Mouse (Mus musculus) heart, postnatal 0 days (tissue): ENCODE measurements around the gene Vegfa. TPM values are rescaled to one million over a fixed set of nuclear protein-coding genes. Genes with fewer than 3 reads are reported as not detected.

ENCODE experiments used
- ATAC-seq: fragments of 200-750 bp; cut with Nextera tagmentation; 2 replicates; pipeline ENCODE4 v1.8.0; 2017; ENCODE audit warnings: low read depth, moderate number of reproducible peaks, moderate library complexity; ENCODE audit not compliant: insufficient read depth
- DNase-seq: peaks from one replicate; pipeline ENCODE4 v3.0.0-alpha.2; 2016; ENCODE audit warnings: low spot score
- H3K27ac ChIP-seq: fragments of 300-500 bp; sonication (generic); 2 replicates; pipeline ENCODE4 v1.5.1; 2014; ENCODE audit warnings: low read depth, mild to moderate bottlenecking
- H3K27me3 ChIP-seq: fragments of 300-500 bp; sonication (generic); 2 replicates; pipeline ENCODE4 v1.6.1; 2014; ENCODE audit warnings: low read length, mixed read lengths; ENCODE audit not compliant: control insufficient read depth, insufficient read depth
- H3K36me3 ChIP-seq: fragments of 300-500 bp; sonication (generic); replicated peaks from 2 replicates; pipeline ENCODE4 v1.6.1; 2014; ENCODE audit warnings: low read length, mixed read lengths; ENCODE audit not compliant: control insufficient read depth, insufficient read depth
- H3K4me1 ChIP-seq: fragments of 300-500 bp; sonication (generic); 2 replicates; pipeline ENCODE4 v1.6.1; 2014; ENCODE audit warnings: antibody characterized with exemption; ENCODE audit not compliant: control insufficient read depth, insufficient read depth
- H3K4me2 ChIP-seq: fragments of 300-500 bp; sonication (generic); 2 replicates; pipeline ENCODE4 v1.6.1; 2014; ENCODE audit warnings: low read depth, mild to moderate bottlenecking, low read length, moderate library complexity
- H3K4me3 ChIP-seq: fragments of 300-500 bp; sonication (generic); 2 replicates; pipeline ENCODE4 v1.5.1; 2014; ENCODE audit warnings: low read depth, low read length
- H3K9ac ChIP-seq: fragments of 300-500 bp; sonication (generic); replicated peaks from 2 replicates; pipeline ENCODE4 v1.6.1; 2014; ENCODE audit warnings: low read depth, low read length, mixed read lengths
- H3K9me3 ChIP-seq: fragments of 300-500 bp; sonication (generic); replicated peaks from 2 replicates; pipeline ENCODE4 v1.6.1; 2016; ENCODE audit warnings: low read length; ENCODE audit not compliant: control insufficient read depth
- CTCF ChIP-seq: IDR thresholded peaks from 2 replicates; pipeline ENCODE4 v1.5.1; 2016; ENCODE audit warnings: antibody characterized with exemption, control low read depth, low read depth
- EP300 ChIP-seq: IDR thresholded peaks from 2 replicates; pipeline ENCODE4 v1.6.1; 2016; ENCODE audit warnings: antibody characterized with exemption, low read depth
- WGBS: fragments of 180-500 bp; shearing (Covaris S2); extraction: QIAGEN DNeasy Blood & Tissue Kit; methylation state at CpG from one replicate; pipeline ENCODE4 v1.1.7; 2014; 5-methylcytosine and 5-hydroxymethylcytosine counted together
- polyA plus RNA-seq: library from polyadenylated mRNA; unstranded; fragments of >200 nt; fragmentation: Nextera tagmentation; extraction: Ambion mirVana; gene quantifications from 2 replicates; pipeline ENCODE4 v1.2.1, GENCODE M21; 2015
- total RNA-seq: library from RNA; depleted of rRNA; stranded (reverse); fragments of >200 nt; gene quantifications from 2 replicates; pipeline ENCODE4 v1.2.3, GENCODE M21; 2014; ENCODE audit warnings: low replicate concordance

Vegfa gene
- total and polyA plus RNA-seq, 2 experiments from 2014 or later: 5.2 to 224 TPM

DNA sequence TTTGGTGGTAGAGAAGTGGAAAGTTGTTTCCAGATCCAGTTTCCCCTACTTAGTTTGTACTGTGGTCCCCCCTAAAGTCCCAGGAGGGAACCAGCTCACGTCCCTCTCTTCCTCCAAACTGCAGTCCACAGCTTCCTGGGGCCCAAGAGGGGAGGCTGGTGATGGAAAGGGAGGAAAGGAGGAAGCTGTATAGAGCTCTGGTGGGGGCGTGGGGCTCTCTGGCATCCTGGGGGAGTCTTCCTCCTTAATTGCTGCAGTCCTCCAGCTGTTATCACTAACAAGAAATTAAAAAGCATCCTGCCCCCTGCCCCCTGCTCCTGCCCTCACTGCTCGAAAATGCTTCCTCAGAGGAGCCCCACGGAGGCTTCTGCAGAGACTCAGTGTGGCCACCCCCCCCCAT is 17.4 kb upstream of the Vegfa start:
- Histone ChIP-seq H3K27ac (no peak overlapping the region), H3K4me2 (no peak overlapping the region)

DNA sequence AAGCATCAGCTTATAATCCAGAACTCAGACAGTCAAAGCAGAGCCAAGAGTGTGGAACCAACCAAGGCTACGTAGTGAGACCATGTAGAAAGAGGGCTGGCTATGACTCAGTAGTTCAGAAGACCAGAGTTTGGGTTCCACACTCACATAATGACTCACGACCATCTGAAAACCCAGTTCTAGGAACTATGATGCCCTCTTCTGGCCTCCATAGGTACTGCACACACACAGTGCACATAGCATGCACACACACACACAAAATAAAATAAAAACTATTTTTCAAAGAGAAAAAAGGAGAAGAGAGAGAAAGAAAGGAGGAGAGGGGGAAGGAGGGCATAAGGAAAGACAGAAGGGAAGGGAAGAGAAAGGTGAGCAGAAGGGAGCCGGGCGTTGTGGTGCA is 16.0 kb upstream of the Vegfa start:
- TF ChIP-seq CTCF: no peak
- TF ChIP-seq EP300: no peak
- no peak for DNase-seq
- no peak overlapping the region for H3K27ac ChIP-seq
- H3K4me1 ChIP-seq: no peaks in the 10 kb centered on the region
- no peaks in the 10 kb centered on the region for H3K9me3 ChIP-seq
- H3K9ac ChIP-seq: no peak overlapping the region
- H3K27me3 ChIP-seq: no peaks in the 10 kb centered on the region
- no peak overlapping the region for H3K4me2 ChIP-seq
- no peaks in the 10 kb centered on the region for H3K36me3 ChIP-seq
- H3K4me3 ChIP-seq: no peak overlapping the region
- no peak for ATAC-seq
- 90% methylated on average over 4 of the region's 4 CpGs for WGBS

More for the DNA sequence above, 17.4 kb upstream of the Vegfa start:
- Histone ChIP-seq H3K27me3 (no peaks in the 10 kb centered on the region), H3K9me3 (no peaks in the 10 kb centered on the region), H3K9ac (no peak overlapping the region), H3K36me3 (no peaks in the 10 kb centered on the region), H3K4me3 (no peak overlapping the region), H3K4me1 (no peaks in the 10 kb centered on the region)
- 21% methylated on average over 4 of the region's 4 CpGs for WGBS
- DNase-seq (no peak), ATAC-seq (no peak)
- TF ChIP-seq CTCF (no peak), EP300 (no peak)

DNA sequence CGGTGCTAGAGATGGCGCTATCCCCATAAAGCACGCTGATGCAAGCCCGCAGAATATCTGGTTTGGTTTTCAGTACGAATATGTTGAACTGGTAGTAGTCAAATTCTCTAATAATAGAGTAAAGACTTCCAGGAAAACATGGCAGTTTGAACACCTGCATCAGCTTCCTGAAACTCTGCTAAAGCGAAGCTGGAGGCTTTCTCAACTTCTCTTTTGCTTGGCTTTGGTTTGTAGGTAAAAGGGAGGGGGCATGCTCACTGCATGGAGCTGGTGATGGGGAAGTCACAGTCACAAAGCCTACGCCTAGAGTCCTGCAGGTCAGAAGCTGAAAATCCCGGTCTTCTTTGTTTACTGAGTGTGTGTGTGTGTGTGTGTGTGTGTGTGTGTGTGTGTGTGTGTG is 13.6 kb upstream of the Vegfa start:
- no peaks in the 10 kb centered on the region for H3K27me3 ChIP-seq
- no peak overlapping the region for H3K4me2 ChIP-seq
- no peak for DNase-seq
- no peaks in the 10 kb centered on the region for H3K36me3 ChIP-seq
- H3K4me1 ChIP-seq: no peaks in the 10 kb centered on the region
- ATAC-seq: no peak
- H3K9ac ChIP-seq: no peak overlapping the region
- 81% methylated on average over 8 of the region's 8 CpGs for WGBS
- no peak for TF ChIP-seq CTCF
- TF ChIP-seq EP300: no peak
- H3K4me3 ChIP-seq: no peak overlapping the region
- no peak overlapping the region for H3K27ac ChIP-seq
- no peaks in the 10 kb centered on the region for H3K9me3 ChIP-seq

DNA sequence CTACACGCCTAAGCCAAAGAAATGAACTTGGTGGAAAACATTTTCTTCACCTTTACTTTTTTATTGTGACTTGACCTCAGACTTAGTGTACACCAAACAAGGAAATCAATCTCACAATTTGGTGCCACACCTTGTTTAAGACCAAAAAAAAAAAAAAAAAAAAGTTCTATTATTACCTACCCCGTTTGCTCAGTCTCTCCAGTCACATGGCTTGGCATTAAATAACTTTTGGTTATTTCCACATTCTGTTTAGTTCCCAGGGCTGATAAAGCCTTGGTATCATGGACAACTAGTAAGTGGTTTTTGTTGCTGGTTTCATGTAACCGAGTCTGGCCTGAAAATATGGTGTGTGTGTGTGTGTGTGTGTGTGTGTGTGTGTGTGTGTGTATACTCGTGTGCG is 12.8 kb upstream of the Vegfa start:
- Histone ChIP-seq H3K4me3 (no peak overlapping the region), H3K27ac (no peak overlapping the region), H3K27me3 (no peaks in the 10 kb centered on the region), H3K36me3 (no peaks in the 10 kb centered on the region), H3K9me3 (no peaks in the 10 kb centered on the region), H3K4me2 (no peak overlapping the region), H3K4me1 (no peaks in the 10 kb centered on the region), H3K9ac (no peak overlapping the region)
- DNase-seq: no peak
- 82% methylated on average over 5 of the region's 5 CpGs for WGBS
- ATAC-seq: no peak
- TF ChIP-seq EP300 (no peak), CTCF (no peak)

DNA sequence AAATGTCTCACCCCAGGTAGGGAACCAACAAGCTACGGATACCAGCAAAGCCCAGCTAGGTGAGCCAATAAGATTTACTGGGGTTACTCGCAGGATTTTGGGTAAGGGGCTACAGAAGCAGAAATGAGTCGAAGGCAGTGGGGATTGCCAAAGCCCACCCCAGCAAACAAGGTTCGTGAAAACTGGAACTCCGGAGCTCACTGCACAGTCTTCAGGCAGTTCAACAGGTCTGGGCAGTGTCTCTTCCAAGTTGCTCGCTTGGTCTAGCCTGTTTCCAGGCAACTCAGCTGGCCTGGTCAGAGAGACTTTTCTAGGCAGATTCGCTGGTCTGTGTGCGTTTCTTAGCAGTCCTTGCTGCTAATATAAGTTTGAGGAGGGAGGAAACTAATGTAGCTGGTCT is 10.0 kb upstream of the Vegfa start:
- no peak for ATAC-seq
- 87% methylated on average over 8 of the region's 8 CpGs for WGBS
- H3K27ac ChIP-seq: no peak overlapping the region

DNA sequence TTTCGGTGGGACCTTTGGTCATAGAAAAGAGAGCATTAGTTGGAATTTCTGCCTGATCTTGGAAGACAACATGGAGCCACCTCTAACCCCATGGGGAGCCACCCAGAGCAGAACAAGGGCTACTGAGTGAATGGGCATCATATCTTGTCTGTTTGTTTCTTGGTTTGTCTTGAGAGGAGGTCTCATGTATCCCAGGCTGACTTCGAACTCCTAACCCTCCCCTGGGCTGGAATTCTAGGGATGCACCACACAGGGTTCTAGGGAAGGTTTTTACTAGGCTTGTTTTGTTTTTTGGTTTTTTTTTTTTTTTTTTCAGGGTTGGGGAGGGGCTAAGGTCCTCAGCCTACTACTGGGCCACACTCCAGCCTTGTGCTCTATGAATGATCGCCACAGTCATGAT is 9.5 kb upstream of the Vegfa start:
- no peak overlapping the region for H3K27ac ChIP-seq
- TF ChIP-seq EP300 (no peak), CTCF (no peak)
- ATAC-seq: no peak
- H3K9me3 ChIP-seq: no peaks in the 10 kb centered on the region
- no peak overlapping the region for H3K9ac ChIP-seq
- H3K27me3 ChIP-seq: no peaks in the 10 kb centered on the region
- H3K4me1 ChIP-seq: no peaks in the 10 kb centered on the region
- no peaks in the 10 kb centered on the region for H3K36me3 ChIP-seq
- no peak overlapping the region for H3K4me2 ChIP-seq
- H3K4me3 ChIP-seq: no peak overlapping the region
- WGBS: 84% methylated on average over 3 of the region's 3 CpGs
- DNase-seq: no peak

More for the DNA sequence above, 10.0 kb upstream of the Vegfa start:
- H3K9ac ChIP-seq: no peak overlapping the region
- TF ChIP-seq CTCF: no peak
- TF ChIP-seq EP300: no peak
- H3K27me3 ChIP-seq: no peaks in the 10 kb centered on the region
- H3K9me3 ChIP-seq: no peaks in the 10 kb centered on the region
- H3K36me3 ChIP-seq: no peaks in the 10 kb centered on the region
- H3K4me3 ChIP-seq: no peak overlapping the region
- no peaks in the 10 kb centered on the region for H3K4me1 ChIP-seq
- H3K4me2 ChIP-seq: no peak overlapping the region
- no peak for DNase-seq
